Mouse (Mus musculus): Measurements from ENCODE around the gene Ncstn.

- TF ChIP-seq CTCF (IDR thresholded peaks at IDR 0.05; ENCODE audit: extremely low read depth, insufficient read depth, low read length), result no peak
- no peak for TF ChIP-seq POLR2A (IDR thresholded peaks at IDR 0.05; ENCODE audit: extremely low read depth, insufficient read depth, low read length)
Observed at GRCm38 (mm10) chr1:172063291-172064023, 19.1 kb downstream of the Ncstn start.

Data from cortical plate, adult 2 months (tissue).